Comparison of ENCODE assay signal across 8 mouse cellular contexts in the genomic region with DNA sequence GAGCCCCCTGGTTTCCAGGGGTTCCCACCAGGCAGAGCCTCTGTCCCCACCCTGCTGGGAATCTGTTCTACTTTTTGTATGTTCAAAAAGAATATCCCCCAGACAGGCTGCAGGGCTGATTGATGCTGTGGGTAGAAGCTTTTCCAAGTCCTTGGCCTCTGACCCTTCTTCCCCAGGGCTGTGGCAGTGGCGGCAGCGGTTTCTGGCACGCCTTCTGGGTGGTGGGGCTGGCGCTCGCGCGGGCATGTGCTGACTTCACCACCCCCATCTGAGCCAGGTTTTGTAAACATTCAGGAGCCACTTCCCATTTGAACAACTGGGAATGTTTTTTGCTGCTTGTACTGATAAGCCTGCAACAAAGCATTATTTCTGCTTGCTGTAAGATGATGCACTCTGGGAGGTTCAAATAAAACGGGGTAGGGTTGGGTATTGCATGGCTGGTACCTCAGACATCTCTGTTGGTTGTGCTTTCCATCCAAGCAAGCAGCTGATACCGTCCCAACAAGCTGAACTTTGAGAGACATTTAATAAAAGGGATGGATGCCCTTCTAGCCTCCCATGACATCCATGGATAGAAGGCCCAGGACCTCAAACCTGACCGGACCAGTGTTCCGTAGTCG. TPM values are rescaled to one million over a fixed set of nuclear protein-coding genes. Genes with fewer than 3 reads are reported as not detected.
A peak's percentile ranks its signal among the peaks of the same experiment; 100 is the strongest.
DNase-seq lines count a peak whose midpoint lies in the region; ATAC-seq and TF ChIP-seq lines count a peak whose summit lies in the region.

No protein-coding gene starts in this region.

- H3K27ac ChIP-seq in forebrain, embryonic 14.5 days (ENCODE audit: low read depth, low read length): peak overlapping the region; percentile 31; the same call in 1 of the 2 replicates
- 0 out of 2 replicates have a peak overlapping the region, but pooled peaks have one; percentile 26 for H3K27ac ChIP-seq in limb, embryonic 14.5 days (replicated peaks; ENCODE audit: low read depth, low read length)
- H3K27ac ChIP-seq in midbrain, postnatal 0 days (ENCODE audit: low read depth, low read length): no peak overlapping the region

- DNase-seq in urinary bladder, postnatal 14 days (ENCODE audit: low spot score): peak; percentile 34
- no peak for DNase-seq in urinary bladder, adult 2 months (ENCODE audit: low spot score)
- peak; percentile 12 for DNase-seq in forebrain, embryonic 14.5 days (ENCODE audit: low spot score)
- DNase-seq in limb, embryonic 14.5 days (ENCODE audit: low spot score): no peak
- no peak for DNase-seq in midbrain, postnatal 0 days (ENCODE audit: low spot score)
- no peak for DNase-seq in frontal cortex, postnatal 25 days (ENCODE audit: low spot score in 2 of 2)
- DNase-seq in frontal cortex, postnatal 10 days (ENCODE audit: low spot score in 2 of 2): no peak
- DNase-seq in cerebellum, adult 8-10 months: no peak

- H3K4me1 ChIP-seq in forebrain, embryonic 14.5 days (ENCODE audit: control insufficient read depth, insufficient read depth, low read length): peaks cover 10% of the 10 kb centered on the region
- H3K4me1 ChIP-seq in limb, embryonic 14.5 days (ENCODE audit: control insufficient read depth, insufficient read depth, low read length): peaks cover 25% of the 10 kb centered on the region
- peaks cover 5% of the 10 kb centered on the region; the same call in 1 of the 2 replicates for H3K4me1 ChIP-seq in midbrain, postnatal 0 days (ENCODE audit: insufficient read depth, low read length)

- H3K4me2 ChIP-seq in forebrain, embryonic 14.5 days (ENCODE audit: low read length): peak overlapping the region; percentile 34
- H3K4me2 ChIP-seq in limb, embryonic 14.5 days (replicated peaks; ENCODE audit: low read depth, low read length, severe bottlenecking): 0 out of 2 replicates have a peak overlapping the region, but pooled peaks have one; percentile 20
- H3K4me2 ChIP-seq in midbrain, postnatal 0 days (ENCODE audit: low read depth, low read length, poor library complexity, severe bottlenecking): peak overlapping the region; percentile 34

- H3K4me3 ChIP-seq in forebrain, embryonic 14.5 days (ENCODE audit: low read depth, low read length): no peak overlapping the region
- H3K4me3 ChIP-seq in limb, embryonic 14.5 days (replicated peaks; ENCODE audit: low read length): no peak overlapping the region
- H3K4me3 ChIP-seq in midbrain, postnatal 0 days (ENCODE audit: low read depth, low read length): no peak overlapping the region

- ATAC-seq in forebrain, embryonic 14.5 days: peak; percentile 32
- ATAC-seq in limb, embryonic 14.5 days (ENCODE audit: low FRiP score, low read depth): peak; percentile 41
- ATAC-seq in midbrain, postnatal 0 days (ENCODE audit: low FRiP score): 0 out of 2 replicates have a peak, but pooled peaks have one; percentile 24

- TF ChIP-seq CTCF in midbrain, postnatal 0 days (IDR thresholded peaks at IDR 0.05): no peak

- 10% methylated on average over 12 of the region's 12 CpGs for WGBS in forebrain, embryonic 14.5 days
- 15% methylated on average over 12 of the region's 12 CpGs for WGBS in limb, embryonic 14.5 days
- 8% methylated on average over 12 of the region's 12 CpGs for WGBS in midbrain, postnatal 0 days

- no peaks in the 10 kb centered on the region for H3K27me3 ChIP-seq in forebrain, embryonic 14.5 days (replicated peaks; ENCODE audit: control insufficient read depth, insufficient read depth, low read length)
- H3K27me3 ChIP-seq in limb, embryonic 14.5 days (ENCODE audit: control insufficient read depth, insufficient read depth, low read length): no peaks in the 10 kb centered on the region
- H3K27me3 ChIP-seq in midbrain, postnatal 0 days (ENCODE audit: insufficient read depth, low read length): no peaks in the 10 kb centered on the region

- H3K36me3 ChIP-seq in forebrain, embryonic 14.5 days (ENCODE audit: control insufficient read depth, insufficient read depth, low read length): 0 out of 2 replicates have a peak, but pooled peaks cover 3% of the 10 kb centered on the region
- H3K36me3 ChIP-seq in limb, embryonic 14.5 days (ENCODE audit: control insufficient read depth, insufficient read depth, low read length): peaks cover 9% of the 10 kb centered on the region; the same call in 1 of the 2 replicates
- peaks cover 16% of the 10 kb centered on the region for H3K36me3 ChIP-seq in midbrain, postnatal 0 days (ENCODE audit: insufficient read depth, low read length)

- no peaks in the 10 kb centered on the region for H3K9me3 ChIP-seq in forebrain, embryonic 14.5 days (replicated peaks; ENCODE audit: control insufficient read depth, low read length)
- H3K9me3 ChIP-seq in limb, embryonic 14.5 days (ENCODE audit: control insufficient read depth, low read length): no peaks in the 10 kb centered on the region
- H3K9me3 ChIP-seq in midbrain, postnatal 0 days (ENCODE audit: low read length): no peaks in the 10 kb centered on the region

- H3K9ac ChIP-seq in forebrain, embryonic 14.5 days (ENCODE audit: low read length): peak overlapping the region; percentile 44
- H3K9ac ChIP-seq in limb, embryonic 14.5 days (ENCODE audit: low read depth, low read length, severe bottlenecking): no peak overlapping the region
- no peak overlapping the region for H3K9ac ChIP-seq in midbrain, postnatal 0 days (replicated peaks; ENCODE audit: low read length, poor library complexity, severe bottlenecking)

- no peak for TF ChIP-seq POLR2A in limb, embryonic 14.5 days (IDR thresholded peaks at IDR 0.05; ENCODE audit: borderline replicate concordance, extremely low read depth, insufficient read depth, insufficient read length)

RNA-seq across cellular contexts. Expression of a gene that starts 32.8 kb away (rescaled TPM):
- 169 and 205 TPM in 2 replicates for polyA plus RNA-seq in urinary bladder, adult 2 months (2012; rRNA removed)
- polyA plus RNA-seq in forebrain, embryonic 14.5 days (2014; fragmentation: Nextera tagmentation; extraction: Ambion mirVana): 54.6 and 71.9 TPM in 2 replicates
- polyA plus RNA-seq in limb, embryonic 14.5 days (2012; rRNA removed): 84.5 and 110 TPM in 2 replicates
- polyA plus RNA-seq in limb, embryonic 14.5 days (2014; fragmentation: Nextera tagmentation; extraction: Ambion mirVana): 82.4 and 92.3 TPM in 2 replicates
- 62.3 and 74.6 TPM in 2 replicates for total RNA-seq in midbrain, postnatal 0 days (2014; rRNA removed)
- 95.0 and 103 TPM in 2 replicates for polyA plus RNA-seq in midbrain, postnatal 0 days (2015; fragmentation: Nextera tagmentation; extraction: Ambion mirVana)

RNA-seq across cellular contexts. Expression of a gene that starts 33.3 kb away (rescaled TPM):
- polyA plus RNA-seq in urinary bladder, adult 2 months (2012; rRNA removed): 16.5 and 21.5 TPM in 2 replicates
- polyA plus RNA-seq in forebrain, embryonic 14.5 days (2014; fragmentation: Nextera tagmentation; extraction: Ambion mirVana): 22.0 and 23.5 TPM in 2 replicates
- 13.4 and 14.1 TPM in 2 replicates for polyA plus RNA-seq in limb, embryonic 14.5 days (2012; rRNA removed)
- polyA plus RNA-seq in limb, embryonic 14.5 days (2014; fragmentation: Nextera tagmentation; extraction: Ambion mirVana): 13.6 and 18.4 TPM in 2 replicates
- total RNA-seq in midbrain, postnatal 0 days (2014; rRNA removed): 13.3 and 22.9 TPM in 2 replicates
- 38.3 and 42.6 TPM in 2 replicates for polyA plus RNA-seq in midbrain, postnatal 0 days (2015; fragmentation: Nextera tagmentation; extraction: Ambion mirVana)

RNA-seq across cellular contexts. Expression of a gene that starts 39.1 kb away (rescaled TPM):
- polyA plus RNA-seq in urinary bladder, adult 2 months (2012; rRNA removed): 7.9 and 8.4 TPM in 2 replicates
- polyA plus RNA-seq in forebrain, embryonic 14.5 days (2014; fragmentation: Nextera tagmentation; extraction: Ambion mirVana): 16.2 and 19.1 TPM in 2 replicates
- 16.1 and 19.0 TPM in 2 replicates for polyA plus RNA-seq in limb, embryonic 14.5 days (2012; rRNA removed)
- polyA plus RNA-seq in limb, embryonic 14.5 days (2014; fragmentation: Nextera tagmentation; extraction: Ambion mirVana): 20.2 and 23.2 TPM in 2 replicates
- 9.1 and 12.4 TPM in 2 replicates for total RNA-seq in midbrain, postnatal 0 days (2014; rRNA removed)
- 20.5 and 21.0 TPM in 2 replicates for polyA plus RNA-seq in midbrain, postnatal 0 days (2015; fragmentation: Nextera tagmentation; extraction: Ambion mirVana)

RNA-seq across cellular contexts. Expression of a gene that starts 39.3 kb away (rescaled TPM):
- polyA plus RNA-seq in urinary bladder, adult 2 months (2012; rRNA removed): 4.4 and 5.6 TPM in 2 replicates
- polyA plus RNA-seq in forebrain, embryonic 14.5 days (2014; fragmentation: Nextera tagmentation; extraction: Ambion mirVana): 2.8 and 3.0 TPM in 2 replicates
- polyA plus RNA-seq in limb, embryonic 14.5 days (2012; rRNA removed): 16.6 and 22.0 TPM in 2 replicates
- 4.3 and 4.5 TPM in 2 replicates for polyA plus RNA-seq in limb, embryonic 14.5 days (2014; fragmentation: Nextera tagmentation; extraction: Ambion mirVana)
- 7.1 and 7.9 TPM in 2 replicates for total RNA-seq in midbrain, postnatal 0 days (2014; rRNA removed)
- 3.0 and 3.8 TPM in 2 replicates for polyA plus RNA-seq in midbrain, postnatal 0 days (2015; fragmentation: Nextera tagmentation; extraction: Ambion mirVana)

Comparison
In these comparisons a context has a peak if more than half of its experiments do, and no peak if none do; other contexts are left out.
1. DNase-seq: peak in urinary bladder, postnatal 14 days (single experiment) and forebrain, embryonic 14.5 days (single experiment); none in urinary bladder, adult 2 months (single experiment), limb, embryonic 14.5 days (single experiment), midbrain, postnatal 0 days (single experiment), frontal cortex, postnatal 25 days (0 of 2), frontal cortex, postnatal 10 days (0 of 2) and cerebellum, adult 8-10 months (single experiment).
2. Peak in every context shown above with its lines, with median percentiles within 50 percentile points of each other: ATAC-seq and H3K4me2 ChIP-seq.